Mouse (Mus musculus): ENCODE results near the gene Agmat. TPM values are rescaled to one million over a fixed set of nuclear protein-coding genes. Genes with fewer than 3 reads are reported as not detected.

The Agmat gene
- polyA plus RNA-seq, 1 experiment from 2014 or later = not detected

GRCm38 (mm10) chr4:141797545-141797944, 51.1 kb downstream of the Agmat start:
- no peak overlapping the region for H3K27ac ChIP-seq
- H3K9ac ChIP-seq (replicated peaks) = no peak overlapping the region
- ATAC-seq = no peak
- H3K9me3 ChIP-seq = no peaks in the 10 kb centered on the region
- no peak overlapping the region for H3K4me2 ChIP-seq (replicated peaks)
- H3K4me1 ChIP-seq (replicated peaks) = peaks cover 28% of the 10 kb centered on the region
- H3K27me3 ChIP-seq = no peaks in the 10 kb centered on the region
- 94% methylated on average over 5 of the region's 5 CpGs for WGBS
- peaks cover 20% of the 10 kb centered on the region for H3K36me3 ChIP-seq
- H3K4me3 ChIP-seq (replicated peaks) = no peak overlapping the region

DNA sequence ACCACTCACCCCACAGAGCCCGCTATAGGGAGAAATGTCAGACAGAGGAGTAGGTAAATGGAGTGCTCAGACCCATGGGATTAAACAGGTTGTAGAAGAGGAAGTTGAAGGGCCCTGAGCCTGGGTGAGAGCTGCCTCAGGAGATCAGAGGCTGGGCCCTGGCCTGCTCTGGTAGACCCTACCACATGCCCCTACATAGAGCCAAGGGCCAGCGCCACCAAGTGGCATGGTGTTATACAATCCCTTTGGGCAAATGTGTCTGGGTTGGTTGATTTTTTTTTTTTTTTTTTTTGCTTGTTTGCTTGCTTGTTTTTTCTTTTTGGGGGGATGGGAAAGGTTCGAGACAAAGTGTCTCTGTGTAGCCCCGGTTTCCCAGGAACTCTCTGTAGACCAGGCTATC, 57.6 kb downstream of the Agmat start:
- Histone ChIP-seq H3K36me3 (peaks cover 65% of the 10 kb centered on the region), H3K27me3 (no peaks in the 10 kb centered on the region), H3K4me2 (replicated peaks) (no peak overlapping the region), H3K9ac (replicated peaks) (no peak overlapping the region), H3K9me3 (no peaks in the 10 kb centered on the region), H3K27ac (no peak overlapping the region), H3K4me1 (replicated peaks) (no peaks in the 10 kb centered on the region), H3K4me3 (replicated peaks) (no peak overlapping the region)
- WGBS = 89% methylated on average over 4 of the region's 4 CpGs
- ATAC-seq = no peak

DNA sequence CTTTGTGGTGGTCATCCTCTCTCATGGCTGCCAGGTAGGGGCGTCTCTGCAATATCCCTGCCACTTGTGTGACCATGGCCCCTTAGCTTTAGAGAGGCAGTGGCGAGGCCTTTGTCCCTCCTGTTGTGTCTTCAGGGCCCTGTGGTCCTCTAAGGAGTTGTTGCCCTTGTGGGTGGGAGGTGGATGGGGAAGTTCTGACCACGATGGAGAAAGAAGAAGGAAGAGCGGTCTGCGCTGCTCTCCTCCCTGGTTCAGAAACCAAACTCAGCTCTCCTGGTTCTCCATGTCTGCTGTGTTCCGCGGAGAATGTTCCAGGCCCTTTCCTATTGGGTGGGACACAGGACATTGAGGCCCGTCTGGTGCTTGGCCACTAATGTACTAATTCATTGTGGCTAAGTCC, 59.4 kb downstream of the Agmat start:
- no peak overlapping the region for H3K4me2 ChIP-seq (replicated peaks)
- no peaks in the 10 kb centered on the region for H3K9me3 ChIP-seq
- peaks cover 81% of the 10 kb centered on the region for H3K36me3 ChIP-seq
- no peak overlapping the region for H3K27ac ChIP-seq
- no peak for ATAC-seq
- WGBS = 98% methylated on average over 8 of the region's 8 CpGs
- H3K4me1 ChIP-seq (replicated peaks) = no peaks in the 10 kb centered on the region
- no peak overlapping the region for H3K9ac ChIP-seq (replicated peaks)
- H3K4me3 ChIP-seq (replicated peaks) = no peak overlapping the region
- no peaks in the 10 kb centered on the region for H3K27me3 ChIP-seq

Other genes starting within 250 kb of the Agmat start
- gene Spen, start 208.1 kb upstream of the Agmat start, polyA plus RNA-seq (2015; fragmentation: Nextera tagmentation; extraction: Ambion mirVana) = 18.3 and 20.5 TPM in 2 replicates
- 24.0 and 24.7 TPM in 2 replicates for gene Fblim1, start 140.6 kb upstream of the Agmat start, polyA plus RNA-seq (2015; fragmentation: Nextera tagmentation; extraction: Ambion mirVana)
- 0.10 and 0.27 TPM in 2 replicates for gene Tmem82, start 128.0 kb upstream of the Agmat start, polyA plus RNA-seq (2015; fragmentation: Nextera tagmentation; extraction: Ambion mirVana)
- gene Slc25a34, start 122.9 kb upstream of the Agmat start, polyA plus RNA-seq (2015; fragmentation: Nextera tagmentation; extraction: Ambion mirVana) = 0.17 and 0.19 TPM in 2 replicates
- 7.5 and 8.3 TPM in 2 replicates for gene Plekhm2, start 81.8 kb upstream of the Agmat start, polyA plus RNA-seq (2015; fragmentation: Nextera tagmentation; extraction: Ambion mirVana)
- 0.48 TPM in 1 of 2 replicates, not detected in the other for gene Rsc1a1, start 61.1 kb upstream of the Agmat start, polyA plus RNA-seq (2015; fragmentation: Nextera tagmentation; extraction: Ambion mirVana)
- gene Ddi2, start 23.3 kb upstream of the Agmat start, polyA plus RNA-seq (2015; fragmentation: Nextera tagmentation; extraction: Ambion mirVana) = 15.7 and 16.6 TPM in 2 replicates
- 5.7 and 6.9 TPM in 2 replicates for gene Dnajc16, start 44.3 kb downstream of the Agmat start, polyA plus RNA-seq (2015; fragmentation: Nextera tagmentation; extraction: Ambion mirVana)
- 19.1 and 23.2 TPM in 2 replicates for gene Casp9, start 46.9 kb downstream of the Agmat start, polyA plus RNA-seq (2015; fragmentation: Nextera tagmentation; extraction: Ambion mirVana)
- gene Cela2a, start 79.5 kb downstream of the Agmat start, polyA plus RNA-seq (2015; fragmentation: Nextera tagmentation; extraction: Ambion mirVana) = not detected in 2 replicates
- gene Ctrc, start 99.7 kb downstream of the Agmat start, polyA plus RNA-seq (2015; fragmentation: Nextera tagmentation; extraction: Ambion mirVana) = not detected in 2 replicates
- gene Efhd2, start 128.2 kb downstream of the Agmat start, polyA plus RNA-seq (2015; fragmentation: Nextera tagmentation; extraction: Ambion mirVana) = 72.6 and 89.7 TPM in 2 replicates

Data from midbrain, embryonic 13.5 days (tissue).